Mouse (Mus musculus) kidney, adult 2 months (tissue): Measurements from ENCODE around the gene Gm10300. TPM values are rescaled to one million over a fixed set of nuclear protein-coding genes. Genes with fewer than 3 reads are reported as not detected.

ENCODE experiments used
- DNase-seq: peaks from one replicate; pipeline ENCODE4 v3.0.0; 2021
- H3K27ac ChIP-seq: fragments of 200-500 bp; 2 replicates; pipeline ENCODE4 v1.5.1; 2012; ENCODE audit warnings: low read depth, low read length, control low read depth, inconsistent platforms; ENCODE audit not compliant: insufficient read depth
- H3K27me3 ChIP-seq: fragments of 200-500 bp; replicated peaks from 2 replicates; pipeline ENCODE4 v1.6.1; 2012; ENCODE audit warnings: mild to moderate bottlenecking, moderate library complexity, low read length, inconsistent platforms; ENCODE audit not compliant: control insufficient read depth, insufficient read depth
- H3K36me3 ChIP-seq: fragments of 200-500 bp; 2 replicates; pipeline ENCODE4 v1.6.1; 2012; ENCODE audit warnings: mild to moderate bottlenecking, moderate library complexity, low read length, inconsistent platforms; ENCODE audit not compliant: control insufficient read depth, insufficient read depth
- H3K4me1 ChIP-seq: fragments of 200-500 bp; 2 replicates; pipeline ENCODE4 v1.6.1; 2011; ENCODE audit warnings: low read length; ENCODE audit not compliant: control insufficient read depth, insufficient read depth
- H3K4me3 ChIP-seq: fragments of 200-500 bp; 2 replicates; pipeline ENCODE4 v1.5.1; 2011; ENCODE audit warnings: mild to moderate bottlenecking, low read depth, low read length, control low read depth; ENCODE audit not compliant: insufficient read depth
- CTCF ChIP-seq: fragments of 200-500 bp; conservative IDR thresholded peaks from 2 replicates; pipeline ENCODE4 v1.5.1; 2011; ENCODE audit warnings: low read depth, mild to moderate bottlenecking, control low read depth, low read length, moderate library complexity, mixed read lengths; ENCODE audit not compliant: insufficient read depth, insufficient read length
- POLR2A ChIP-seq: fragments of 200-500 bp; IDR thresholded peaks from one replicate; pipeline ENCODE4 v1.6.1; 2011; ENCODE audit warnings: low read depth, low read length, control low read depth
- WGBS: fragments of 180-500 bp; shearing (Covaris S2); methylation state at CpG from one replicate; pipeline ENCODE4 v1.1.7; 2018; 5-methylcytosine and 5-hydroxymethylcytosine counted together
- polyA plus RNA-seq: library from polyadenylated mRNA; depleted of rRNA; stranded (reverse); fragments of >200 nt; gene quantifications from 2 replicates; pipeline ENCODE4 v1.2.3, GENCODE M21; 2012; rRNA removed

Gm10300 gene
- 0.09 and 0.27 TPM in 2 replicates for polyA plus RNA-seq

GRCm38 (mm10) chr4:132074077-132074932 is at the start of gene Gm10300:
Gene Gm10300, plus strand, starts transcription at chr4:132074697.
- no peaks in the 10 kb centered on the region; the same call in 1 of the 2 replicates for H3K36me3 ChIP-seq
- H3K4me1 ChIP-seq = peaks cover 38% of the 10 kb centered on the region
- 2% methylated on average over 42 of the region's 42 CpGs for WGBS
- TF ChIP-seq POLR2A (no peak), CTCF (no peak)
- no peaks in the 10 kb centered on the region for H3K27me3 ChIP-seq
- peak within 1 kb of the TSS; percentile 97 for H3K27ac ChIP-seq
- DNase-seq = peak; percentile 68
- H3K4me3 ChIP-seq = peak within 1 kb of the TSS; percentile 91

- Histone ChIP-seq H3K4me3 (no peak overlapping the region), H3K4me1 (peaks cover under 1% of the 10 kb centered on the region; the same call in 1 of the 2 replicates), H3K27ac (no peak overlapping the region), H3K36me3 (peaks cover 1% of the 10 kb centered on the region; the same call in 1 of the 2 replicates), H3K27me3 (no peaks in the 10 kb centered on the region)
- TF ChIP-seq POLR2A (no peak), CTCF (no peak)
- WGBS = 77% methylated on average over 2 of the region's 2 CpGs
- DNase-seq = no peak
Measured at GRCm38 (mm10) chr4:132025264-132025663, 49.2 kb upstream of the Gm10300 start.

- Histone ChIP-seq H3K4me1 (peaks cover 3% of the 10 kb centered on the region; the same call in 1 of the 2 replicates), H3K27me3 (no peaks in the 10 kb centered on the region), H3K36me3 (peaks cover 1% of the 10 kb centered on the region; the same call in 1 of the 2 replicates), H3K4me3 (no peak overlapping the region), H3K27ac (no peak overlapping the region)
- 58% methylated on average over 5 of the region's 5 CpGs for WGBS
- DNase-seq = no peak
- TF ChIP-seq CTCF (no peak), POLR2A (no peak)
Measured at GRCm38 (mm10) chr4:132025738-132026527, 48.6 kb upstream of the Gm10300 start.

GRCm38 (mm10) chr4:132027167-132027566 is 47.3 kb upstream of the Gm10300 start:
- H3K27me3 ChIP-seq = no peaks in the 10 kb centered on the region
- WGBS = 77% methylated on average over 6 of the region's 6 CpGs
- H3K4me1 ChIP-seq = peaks cover 3% of the 10 kb centered on the region; the same call in 1 of the 2 replicates
- no peak for TF ChIP-seq POLR2A
- no peak for TF ChIP-seq CTCF
- H3K27ac ChIP-seq = no peak overlapping the region
- no peak overlapping the region for H3K4me3 ChIP-seq
- DNase-seq = no peak
- H3K36me3 ChIP-seq = peaks cover 1% of the 10 kb centered on the region; the same call in 1 of the 2 replicates

- H3K27me3 ChIP-seq = no peaks in the 10 kb centered on the region
- no peak overlapping the region for H3K27ac ChIP-seq
- peaks cover 1% of the 10 kb centered on the region; the same call in 1 of the 2 replicates for H3K36me3 ChIP-seq
- no peak for TF ChIP-seq CTCF
- no peak for TF ChIP-seq POLR2A
- WGBS = 91% methylated on average over 1 of the region's 1 CpGs
- no peak overlapping the region for H3K4me3 ChIP-seq
- DNase-seq = peak; percentile 39
- peaks cover 3% of the 10 kb centered on the region; the same call in 1 of the 2 replicates for H3K4me1 ChIP-seq
Measured at GRCm38 (mm10) chr4:132027806-132028205, 46.7 kb upstream of the Gm10300 start.

GRCm38 (mm10) chr4:132029851-132030741 is 44.4 kb upstream of the Gm10300 start:
- H3K36me3 ChIP-seq = no peaks in the 10 kb centered on the region
- TF ChIP-seq POLR2A = no peak
- no peak for TF ChIP-seq CTCF
- no peak overlapping the region for H3K27ac ChIP-seq
- no peak for DNase-seq
- H3K27me3 ChIP-seq = no peaks in the 10 kb centered on the region
- H3K4me3 ChIP-seq = no peak overlapping the region
- H3K4me1 ChIP-seq = peaks cover 3% of the 10 kb centered on the region; the same call in 1 of the 2 replicates
- WGBS = 53% methylated on average over 10 of the region's 10 CpGs
